Mouse (Mus musculus) right cerebral cortex, postnatal 25 days (tissue): Measurements from ENCODE around the gene Snupn.
"Not testable (repeated sequence)": the region's sequence is repeated elsewhere in the genome, so short reads cannot be mapped to it uniquely, and the experiment has no call there.

Experiments
- DNase-seq: peaks from one replicate; pipeline ENCODE4 v3.0.0; 2022

The Snupn gene

GRCm38 (mm10) chr9:56936861-56937222, 13.8 kb upstream of the Snupn start:
- DNase-seq, result no peak

- DNase-seq, result peak; percentile 88
Measured at GRCm38 (mm10) chr9:56937223-56938160, 13.2 kb upstream of the Snupn start, which contains the start of gene Imp3. Gene Imp3, plus strand, starts transcription at chr9:56937475.

GRCm38 (mm10) chr9:56938374-56938773, 12.3 kb upstream of the Snupn start:
- DNase-seq, result no peak

- not testable (repeated sequence) for DNase-seq
Measured at GRCm38 (mm10) chr9:56947481-56947880, 3.2 kb upstream of the Snupn start.

GRCm38 (mm10) chr9:56948699-56949098, 2.0 kb upstream of the Snupn start:
- DNase-seq, result not testable (repeated sequence)

GRCm38 (mm10) chr9:56949767-56950166, 911 bp upstream of the Snupn start:
- DNase-seq, result no peak

- DNase-seq, result no peak
Measured at GRCm38 (mm10) chr9:56953562-56953961, 2.9 kb downstream of the Snupn start.

GRCm38 (mm10) chr9:56956966-56957675, 6.4 kb downstream of the Snupn start:
- DNase-seq, result no peak

GRCm38 (mm10) chr9:56958689-56959088, 8.0 kb downstream of the Snupn start:
- DNase-seq, result no peak

- DNase-seq, result no peak
Measured at GRCm38 (mm10) chr9:56961591-56961990, 10.9 kb downstream of the Snupn start.

- DNase-seq, result no peak
Measured at GRCm38 (mm10) chr9:56970158-56970557, 19.5 kb downstream of the Snupn start.

- DNase-seq, result no peak
Measured at GRCm38 (mm10) chr9:56973960-56974524, 23.4 kb downstream of the Snupn start.

- no peak for DNase-seq
Measured at GRCm38 (mm10) chr9:56975199-56975598, 24.5 kb downstream of the Snupn start.

GRCm38 (mm10) chr9:56980186-56980585, 29.5 kb downstream of the Snupn start:
- no peak for DNase-seq

GRCm38 (mm10) chr9:56981502-56981901, 30.8 kb downstream of the Snupn start:
- DNase-seq, result no peak

GRCm38 (mm10) chr9:56994286-56995197, 43.9 kb downstream of the Snupn start, which contains the start of gene Ptpn9:
Gene Ptpn9, plus strand, starts transcription at chr9:56994923.
- DNase-seq, result peak; percentile 87

GRCm38 (mm10) chr9:56995198-56996027, 44.7 kb downstream of the Snupn start:
- peak; percentile 62 for DNase-seq

- peak; percentile 16 for DNase-seq
Measured at GRCm38 (mm10) chr9:56996028-56996346, 45.3 kb downstream of the Snupn start.

GRCm38 (mm10) chr9:56997206-56997605, 46.5 kb downstream of the Snupn start:
- DNase-seq, result not testable (repeated sequence)

GRCm38 (mm10) chr9:57003011-57003410, 52.3 kb downstream of the Snupn start:
- DNase-seq, result no peak

GRCm38 (mm10) chr9:57012393-57012792, 61.7 kb downstream of the Snupn start:
- DNase-seq, result no peak

GRCm38 (mm10) chr9:57012895-57013294, 62.2 kb downstream of the Snupn start:
- DNase-seq, result no peak
